Mouse (Mus musculus) hindlimb bud, embryonic 11.5 days (tissue): ENCODE data around the gene Gltp.

Source experiments
- DNase-seq: peaks from one replicate; pipeline ENCODE4 v3.0.0-alpha.2; 2012; ENCODE audit warnings: low read depth, low spot score; ENCODE audit errors: extremely low spot score

The Gltp gene

GRCm38 (mm10) chr5:114661029-114661428 is 29.8 kb downstream of the Gltp start:
- DNase-seq = no peak

GRCm38 (mm10) chr5:114658255-114658654 is 32.5 kb downstream of the Gltp start, which contains the start of gene Trpv4:
Trpv4 (minus strand) TSS chr5:114658421.
- no peak for DNase-seq

GRCm38 (mm10) chr5:114657426-114657825 is 33.4 kb downstream of the Gltp start:
- DNase-seq = no peak

- no peak for DNase-seq
Measured at GRCm38 (mm10) chr5:114656305-114656704, 34.5 kb downstream of the Gltp start.

GRCm38 (mm10) chr5:114655721-114656120 is 35.1 kb downstream of the Gltp start:
- DNase-seq = no peak

GRCm38 (mm10) chr5:114653656-114654437 is 36.9 kb downstream of the Gltp start:
- DNase-seq = no peak

- DNase-seq = no peak
Measured at GRCm38 (mm10) chr5:114651449-114651848, 39.3 kb downstream of the Gltp start.

GRCm38 (mm10) chr5:114651002-114651401 is 39.8 kb downstream of the Gltp start:
- DNase-seq = no peak

GRCm38 (mm10) chr5:114648728-114649311 is 42.0 kb downstream of the Gltp start:
- DNase-seq = no peak

- peak; percentile 33 for DNase-seq
Measured at GRCm38 (mm10) chr5:114647211-114647974, 43.4 kb downstream of the Gltp start.

GRCm38 (mm10) chr5:114645916-114646315 is 44.9 kb downstream of the Gltp start:
- DNase-seq = no peak

GRCm38 (mm10) chr5:114644918-114645317 is 45.9 kb downstream of the Gltp start:
- no peak for DNase-seq

GRCm38 (mm10) chr5:114640809-114641208 is 50.0 kb downstream of the Gltp start:
- no peak for DNase-seq

GRCm38 (mm10) chr5:114639645-114639957 is 51.2 kb downstream of the Gltp start:
- DNase-seq = no peak

- DNase-seq = peak; percentile 81
Measured at GRCm38 (mm10) chr5:114638769-114639644, 51.8 kb downstream of the Gltp start.

GRCm38 (mm10) chr5:114636091-114636490 is 54.7 kb downstream of the Gltp start:
- DNase-seq = no peak

GRCm38 (mm10) chr5:114631336-114631735 is 59.4 kb downstream of the Gltp start:
- no peak for DNase-seq

GRCm38 (mm10) chr5:114625590-114625989 is 65.2 kb downstream of the Gltp start:
- DNase-seq = no peak

GRCm38 (mm10) chr5:114620305-114620704 is 70.5 kb downstream of the Gltp start:
- no peak for DNase-seq
